Mouse (Mus musculus) bone marrow, adult 2 months (tissue): ENCODE results near the gene Coa3.

ENCODE experiments used
- CTCF ChIP-seq: fragments of 200-500 bp; IDR thresholded peaks from 2 replicates; pipeline ENCODE4 v1.5.1; 2011; ENCODE audit warnings: low read length, control low read depth; ENCODE audit not compliant: control insufficient read depth, insufficient read depth
- POLR2A ChIP-seq: fragments of 200-500 bp; IDR thresholded peaks from 2 replicates; pipeline ENCODE4 v1.6.1; 2011; ENCODE audit warnings: low read depth, mild to moderate bottlenecking, control low read depth, low read length, borderline replicate concordance; ENCODE audit not compliant: control insufficient read depth

- TF ChIP-seq POLR2A (no peak), CTCF (no peak)
Measured at GRCm38 (mm10) chr11:101295191-101295590, 16.3 kb upstream of the Coa3 start.
